ENCODE assay signal across 8 mouse cellular contexts in genomic region chr4:63118639-63119437, GRCm38 (mm10). TPM values are rescaled to one million over a fixed set of nuclear protein-coding genes. Genes with fewer than 3 reads are reported as not detected.
DNase-seq lines count a peak whose midpoint lies in the region; ATAC-seq and TF ChIP-seq lines count a peak whose summit lies in the region.

No protein-coding gene starts in this region.

- peaks cover 77% of the 10 kb centered on the region for H3K36me3 ChIP-seq in forebrain, embryonic 10.5 days (replicated peaks)
- peaks cover 38% of the 10 kb centered on the region for H3K36me3 ChIP-seq in heart, embryonic 14.5 days (ENCODE audit: control insufficient read depth, insufficient read depth, low read length)
- H3K36me3 ChIP-seq in kidney, postnatal 0 days (ENCODE audit: insufficient read depth, low read length) = peaks cover 30% of the 10 kb centered on the region; the same call in 1 of the 2 replicates
- H3K36me3 ChIP-seq in stomach, embryonic 15.5 days = peaks cover 33% of the 10 kb centered on the region

- no peak overlapping the region for H3K4me3 ChIP-seq in forebrain, embryonic 10.5 days
- no peak overlapping the region for H3K4me3 ChIP-seq in heart, embryonic 14.5 days (ENCODE audit: control insufficient read depth in 1 of 2, insufficient read depth in 1 of 2, low read depth in 1 of 2, low read length in 2 of 2)
- no peak overlapping the region for H3K4me3 ChIP-seq in kidney, postnatal 0 days (replicated peaks; ENCODE audit: low read depth, low read length)
- H3K4me3 ChIP-seq in stomach, embryonic 15.5 days (replicated peaks) = no peak overlapping the region

- H3K4me1 ChIP-seq in forebrain, embryonic 10.5 days = no peaks in the 10 kb centered on the region; the same call in 1 of the 2 replicates
- no peaks in the 10 kb centered on the region for H3K4me1 ChIP-seq in heart, embryonic 14.5 days (ENCODE audit: control insufficient read depth in 2 of 2, insufficient read depth in 2 of 2, low read length in 2 of 2)
- H3K4me1 ChIP-seq in kidney, postnatal 0 days (replicated peaks; ENCODE audit: insufficient read depth, low read length) = peaks cover 4% of the 10 kb centered on the region; the same call in 1 of the 2 replicates
- H3K4me1 ChIP-seq in stomach, embryonic 15.5 days = no peaks in the 10 kb centered on the region

- H3K27ac ChIP-seq in forebrain, embryonic 10.5 days = no peak overlapping the region
- H3K27ac ChIP-seq in heart, embryonic 14.5 days (replicated peaks in 1 of 2; ENCODE audit: control insufficient read depth in 1 of 2, insufficient read depth in 1 of 2, low read depth in 2 of 2, low read length in 2 of 2) = no peak overlapping the region
- H3K27ac ChIP-seq in kidney, postnatal 0 days = no peak overlapping the region
- H3K27ac ChIP-seq in stomach, embryonic 15.5 days = no peak overlapping the region

- H3K9me3 ChIP-seq in forebrain, embryonic 10.5 days = peaks cover 8% of the 10 kb centered on the region; the same call in 1 of the 2 replicates
- H3K9me3 ChIP-seq in heart, embryonic 14.5 days (ENCODE audit: control insufficient read depth, low read length) = 0 out of 2 replicates have a peak, but pooled peaks cover 3% of the 10 kb centered on the region
- H3K9me3 ChIP-seq in kidney, postnatal 0 days (replicated peaks; ENCODE audit: low read length) = no peaks in the 10 kb centered on the region
- H3K9me3 ChIP-seq in stomach, embryonic 15.5 days = no peaks in the 10 kb centered on the region

- H3K4me2 ChIP-seq in heart, embryonic 14.5 days (ENCODE audit: low read length) = no peak overlapping the region
- H3K4me2 ChIP-seq in kidney, postnatal 0 days (ENCODE audit: low read length) = no peak overlapping the region
- no peak overlapping the region for H3K4me2 ChIP-seq in stomach, embryonic 15.5 days

- TF ChIP-seq CTCF in kidney, postnatal 0 days (IDR thresholded peaks at IDR 0.05; ENCODE audit: low read depth) = peak; percentile 100

- peak; percentile 8 for DNase-seq in c-Kit-negative CD71-positive TER-119-positive erythroid progenitor cells, embryonic 14.5 days (ENCODE audit: low read depth, low spot score)
- DNase-seq in forebrain, embryonic 10.5 days (ENCODE audit: extremely low spot score, low spot score) = peak; percentile 74
- peak; percentile 94 for DNase-seq in kidney, postnatal 0 days (ENCODE audit: low spot score)
- peak; percentile 71 for DNase-seq in liver
- peak; percentile 28 to 60 for DNase-seq in natural killer cell, adult 2 months (ENCODE audit: low spot score in 2 of 2)

- H3K9ac ChIP-seq in heart, embryonic 14.5 days (ENCODE audit: low read length) = no peak overlapping the region
- no peak overlapping the region for H3K9ac ChIP-seq in kidney, postnatal 0 days (ENCODE audit: low read depth, low read length)
- H3K9ac ChIP-seq in stomach, embryonic 15.5 days = no peak overlapping the region

- 87% methylated on average over 5 of the region's 5 CpGs for WGBS in forebrain, embryonic 10.5 days
- 86% methylated on average over 5 of the region's 5 CpGs for WGBS in heart, embryonic 14.5 days
- 87% methylated on average over 5 of the region's 5 CpGs for WGBS in kidney, postnatal 0 days
- WGBS in stomach, embryonic 15.5 days = 81% methylated on average over 5 of the region's 5 CpGs

- ATAC-seq in CD4-positive, CD25-positive, alpha-beta regulatory T cell, adult 4 months = peak; percentile 84
- peak; percentile 76 for ATAC-seq in heart, embryonic 14.5 days (ENCODE audit: insufficient number of reproducible peaks, insufficient read depth, low FRiP score, low read depth)
- ATAC-seq in kidney, postnatal 0 days (replicated peaks; ENCODE audit: low FRiP score, low read depth) = peak; percentile 82
- ATAC-seq in stomach, embryonic 15.5 days (ENCODE audit: insufficient read depth, low FRiP score, low read depth) = peak; percentile 71

- no peaks in the 10 kb centered on the region for H3K27me3 ChIP-seq in forebrain, embryonic 10.5 days (ENCODE audit: poor library complexity, severe bottlenecking)
- no peaks in the 10 kb centered on the region for H3K27me3 ChIP-seq in heart, embryonic 14.5 days (ENCODE audit: control insufficient read depth, insufficient read depth, low read length)
- no peaks in the 10 kb centered on the region for H3K27me3 ChIP-seq in kidney, postnatal 0 days (ENCODE audit: insufficient read depth, low read length)
- no peaks in the 10 kb centered on the region for H3K27me3 ChIP-seq in stomach, embryonic 15.5 days (replicated peaks)

RNA-seq across cellular contexts. Expression of gene Ambp, which starts 35.8 kb away (rescaled TPM):
- not detected for polyA plus RNA-seq in CD4-positive, CD25-positive, alpha-beta regulatory T cell, adult 4 months (2017; shearing (Covaris generic))
- not detected in 2 replicates for polyA plus RNA-seq in forebrain, embryonic 10.5 days (2016; fragmentation: Nextera tagmentation; extraction: Ambion mirVana)
- polyA plus RNA-seq in heart, embryonic 14.5 days (2014; fragmentation: Nextera tagmentation; extraction: Ambion mirVana) = 0.16 TPM in 1 of 2 replicates, not detected in the other
- 2.3 and 2.5 TPM in 2 replicates for polyA plus RNA-seq in kidney, postnatal 0 days (2015; fragmentation: Nextera tagmentation; extraction: Ambion mirVana)
- polyA plus RNA-seq in stomach, embryonic 15.5 days (2015; fragmentation: Nextera tagmentation; extraction: Ambion mirVana) = 156 and 167 TPM in 2 replicates

RNA-seq across cellular contexts. Expression of gene Kif12, which starts 53.1 kb away (rescaled TPM):
- not detected for polyA plus RNA-seq in CD4-positive, CD25-positive, alpha-beta regulatory T cell, adult 4 months (2017; shearing (Covaris generic))
- not detected in 2 replicates for polyA plus RNA-seq in forebrain, embryonic 10.5 days (2016; fragmentation: Nextera tagmentation; extraction: Ambion mirVana)
- polyA plus RNA-seq in heart, embryonic 14.5 days (2014; fragmentation: Nextera tagmentation; extraction: Ambion mirVana) = 0.11 and 0.23 TPM in 2 replicates
- polyA plus RNA-seq in kidney, postnatal 0 days (2015; fragmentation: Nextera tagmentation; extraction: Ambion mirVana) = 98.4 and 108 TPM in 2 replicates
- polyA plus RNA-seq in stomach, embryonic 15.5 days (2015; fragmentation: Nextera tagmentation; extraction: Ambion mirVana) = 31.6 and 39.0 TPM in 2 replicates

Comparison
In these comparisons a context has a peak if more than half of its experiments do, and no peak if none do; other contexts are left out.
1. DNase-seq: peak in every context shown above with its lines; median percentile 94 in kidney, postnatal 0 days; 74 in forebrain, embryonic 10.5 days; 71 in liver; 44 in natural killer cell, adult 2 months; 8 in c-Kit-negative CD71-positive TER-119-positive erythroid progenitor cells, embryonic 14.5 days.
2. RNA of gene Ambp, which starts 35.8 kb away (polyA plus RNA-seq): 156 to 167 TPM in stomach, embryonic 15.5 days; 2.3 to 2.5 TPM in kidney, postnatal 0 days, not detected in CD4-positive, CD25-positive, alpha-beta regulatory T cell, adult 4 months, not detected in forebrain, embryonic 10.5 days and 0.16 TPM in heart, embryonic 14.5 days; every median in the first group is over 10 times any median in the second.
3. RNA of gene Kif12, which starts 53.1 kb away (polyA plus RNA-seq): 98.4 to 108 TPM in kidney, postnatal 0 days and 31.6 to 39.0 TPM in stomach, embryonic 15.5 days; 0.11 to 0.23 TPM in heart, embryonic 14.5 days, not detected in CD4-positive, CD25-positive, alpha-beta regulatory T cell, adult 4 months and not detected in forebrain, embryonic 10.5 days; every median in the first group is over 10 times any median in the second.
4. Peak in every context shown above with its lines, with median percentiles within 50 percentile points of each other: ATAC-seq.